ENCODE assay signal across 8 mouse cellular contexts in genomic region chr1:154796685-154797084, GRCm38 (mm10).
DNase-seq lines count a peak whose midpoint lies in the region; TF ChIP-seq lines count a peak whose summit lies in the region.
"Had no signal": no experiment of that assay in that cellular context is flagged by ENCODE, and none has a peak within 500 bp of the region (broad histone marks: within the 10 kb centered on the region; RNA-seq: fewer than 3 reads in every experiment).

No protein-coding gene starts in this region.

- TF ChIP-seq CTCF in bone marrow, adult 2 months (IDR thresholded peaks at IDR 0.05; ENCODE audit: control insufficient read depth, insufficient read depth, low read length) = peak; percentile 67

- no peak overlapping the region for H3K4me3 ChIP-seq in bone marrow, adult 2 months (replicated peaks; ENCODE audit: control insufficient read depth, low read depth, low read length)
- H3K4me3 ChIP-seq: limb, embryonic 12.5 days had no signal

- no peak for TF ChIP-seq POLR2A in bone marrow, adult 2 months (IDR thresholded peaks at IDR 0.05; ENCODE audit: borderline replicate concordance, control insufficient read depth, low read depth, low read length)

- H3K27ac ChIP-seq in bone marrow, adult 2 months (ENCODE audit: control insufficient read depth, insufficient read depth, low read depth, low read length, poor library complexity) = no peak overlapping the region
- H3K27ac ChIP-seq: limb, embryonic 12.5 days had no signal

- DNase-seq in kidney, adult 18-20 months = peak; percentile 33
- DNase-seq in kidney, adult 11 months = no peak
- peak; percentile 58 for DNase-seq in ES-CJ7 (ENCODE audit: low read depth, low spot score)
- peak; percentile 9 to 71 for DNase-seq in kidney, postnatal 36 days
- peak; percentile 84 for DNase-seq in thymus, postnatal 4 days
- DNase-seq in Muller cell, postnatal 12 days (ENCODE audit: inconsistent ontology term) = no peak

- H3K4me1 ChIP-seq in bone marrow, adult 2 months (ENCODE audit: control insufficient read depth, insufficient read depth, low read length) = peaks cover 15% of the 10 kb centered on the region; the same call in 1 of the 2 replicates

- WGBS in bone marrow, adult 2 months = 68% methylated on average over 2 of the region's 2 CpGs

Comparison
In these comparisons a context has a peak if more than half of its experiments do, and no peak if none do; other contexts are left out.
1. DNase-seq: peak in kidney, adult 18-20 months (single experiment), ES-CJ7 (single experiment), kidney, postnatal 36 days (2 of 2) and thymus, postnatal 4 days (single experiment); none in kidney, adult 11 months (single experiment) and Muller cell, postnatal 12 days (single experiment).